Mouse (Mus musculus): ENCODE data around the gene Atg4c. TPM values are rescaled to one million over a fixed set of nuclear protein-coding genes. Genes with fewer than 3 reads are reported as not detected.
A peak's percentile ranks its signal among the peaks of the same experiment; 100 is the strongest.

Gene Atg4c
- polyA plus RNA-seq (2014; fragmentation: Nextera tagmentation; extraction: Ambion mirVana) = 12.9 and 16.7 TPM in 2 replicates

- Histone ChIP-seq H3K9ac (ENCODE audit: low read length) (peak within 1 kb of the TSS; percentile 80), H3K4me1 (ENCODE audit: control insufficient read depth, insufficient read depth, low read length) (no peaks in the 10 kb centered on the region), H3K4me3 (ENCODE audit: low read depth, low read length) (peak within 1 kb of the TSS; percentile 67), H3K27ac (ENCODE audit: low read depth, low read length) (peak within 1 kb of the TSS; percentile 84), H3K4me2 (ENCODE audit: low read length) (peak within 1 kb of the TSS; percentile 63), H3K36me3 (ENCODE audit: control insufficient read depth, insufficient read depth, low read length) (no peaks in the 10 kb centered on the region), H3K9me3 (replicated peaks; ENCODE audit: control insufficient read depth, low read length) (no peaks in the 10 kb centered on the region), H3K27me3 (replicated peaks; ENCODE audit: control insufficient read depth, insufficient read depth, low read length) (no peaks in the 10 kb centered on the region)
- WGBS = under 1% methylated on average over 50 of the region's 50 CpGs
- ATAC-seq (peak; percentile 98), DNase-seq (ENCODE audit: low spot score) (peak; percentile 94)
Measured at GRCm38 (mm10) chr4:99193810-99194582, at the start of gene Atg4c. Atg4c (plus strand) TSS chr4:99193934.

GRCm38 (mm10) chr4:99151434-99151833, 42.3 kb upstream of the Atg4c start:
- Histone ChIP-seq H3K9ac (ENCODE audit: low read length) (no peak overlapping the region), H3K4me1 (ENCODE audit: control insufficient read depth, insufficient read depth, low read length) (no peaks in the 10 kb centered on the region), H3K27me3 (replicated peaks; ENCODE audit: control insufficient read depth, insufficient read depth, low read length) (no peaks in the 10 kb centered on the region), H3K4me2 (ENCODE audit: low read length) (no peak overlapping the region), H3K36me3 (ENCODE audit: control insufficient read depth, insufficient read depth, low read length) (no peaks in the 10 kb centered on the region), H3K27ac (ENCODE audit: low read depth, low read length) (no peak overlapping the region), H3K9me3 (replicated peaks; ENCODE audit: control insufficient read depth, low read length) (no peaks in the 10 kb centered on the region), H3K4me3 (ENCODE audit: low read depth, low read length) (no peak overlapping the region)
- no peak for ATAC-seq
- no peak for DNase-seq (ENCODE audit: low spot score)
- WGBS = 94% methylated on average over 4 of the region's 4 CpGs

- H3K27me3 ChIP-seq (replicated peaks; ENCODE audit: control insufficient read depth, insufficient read depth, low read length) = no peaks in the 10 kb centered on the region
- no peak for ATAC-seq
Measured at GRCm38 (mm10) chr4:99151885-99152558, 41.7 kb upstream of the Atg4c start.

GRCm38 (mm10) chr4:99156641-99157307, 37.0 kb upstream of the Atg4c start:
- 69% methylated on average over 11 of the region's 11 CpGs for WGBS
- Histone ChIP-seq H3K9ac (ENCODE audit: low read length) (no peak overlapping the region), H3K27ac (ENCODE audit: low read depth, low read length) (no peak overlapping the region), H3K4me1 (ENCODE audit: control insufficient read depth, insufficient read depth, low read length) (peaks cover 5% of the 10 kb centered on the region), H3K4me3 (ENCODE audit: low read depth, low read length) (no peak overlapping the region), H3K27me3 (replicated peaks; ENCODE audit: control insufficient read depth, insufficient read depth, low read length) (no peaks in the 10 kb centered on the region), H3K36me3 (ENCODE audit: control insufficient read depth, insufficient read depth, low read length) (no peaks in the 10 kb centered on the region), H3K4me2 (ENCODE audit: low read length) (no peak overlapping the region), H3K9me3 (replicated peaks; ENCODE audit: control insufficient read depth, low read length) (no peaks in the 10 kb centered on the region)
- DNase-seq (ENCODE audit: low spot score) (no peak), ATAC-seq (no peak)

More at GRCm38 (mm10) chr4:99151885-99152558, 41.7 kb upstream of the Atg4c start:
- Histone ChIP-seq H3K4me2 (ENCODE audit: low read length) (no peak overlapping the region), H3K9me3 (replicated peaks; ENCODE audit: control insufficient read depth, low read length) (no peaks in the 10 kb centered on the region), H3K4me3 (ENCODE audit: low read depth, low read length) (no peak overlapping the region), H3K36me3 (ENCODE audit: control insufficient read depth, insufficient read depth, low read length) (no peaks in the 10 kb centered on the region), H3K27ac (ENCODE audit: low read depth, low read length) (no peak overlapping the region), H3K4me1 (ENCODE audit: control insufficient read depth, insufficient read depth, low read length) (no peaks in the 10 kb centered on the region), H3K9ac (ENCODE audit: low read length) (no peak overlapping the region)
- WGBS = 10% methylated on average over 4 of the region's 4 CpGs
- DNase-seq (ENCODE audit: low spot score) = no peak

- H3K9me3 ChIP-seq (replicated peaks; ENCODE audit: control insufficient read depth, low read length) = no peaks in the 10 kb centered on the region
- H3K36me3 ChIP-seq (ENCODE audit: control insufficient read depth, insufficient read depth, low read length) = no peaks in the 10 kb centered on the region
- H3K4me1 ChIP-seq (ENCODE audit: control insufficient read depth, insufficient read depth, low read length) = peaks cover 5% of the 10 kb centered on the region
- H3K27me3 ChIP-seq (replicated peaks; ENCODE audit: control insufficient read depth, insufficient read depth, low read length) = no peaks in the 10 kb centered on the region
- no peak for DNase-seq (ENCODE audit: low spot score)
- H3K27ac ChIP-seq (ENCODE audit: low read depth, low read length) = no peak overlapping the region
- no peak overlapping the region for H3K4me3 ChIP-seq (ENCODE audit: low read depth, low read length)
- H3K4me2 ChIP-seq (ENCODE audit: low read length) = no peak overlapping the region
- 94% methylated on average over 5 of the region's 5 CpGs for WGBS
- no peak for ATAC-seq
- no peak overlapping the region for H3K9ac ChIP-seq (ENCODE audit: low read length)
Measured at GRCm38 (mm10) chr4:99158495-99158894, 35.2 kb upstream of the Atg4c start.

GRCm38 (mm10) chr4:99160414-99160813, 33.3 kb upstream of the Atg4c start:
- H3K36me3 ChIP-seq (ENCODE audit: control insufficient read depth, insufficient read depth, low read length) = no peaks in the 10 kb centered on the region

GRCm38 (mm10) chr4:99160899-99161298, 32.8 kb upstream of the Atg4c start:
- Histone ChIP-seq H3K4me1 (ENCODE audit: control insufficient read depth, insufficient read depth, low read length) (peaks cover 5% of the 10 kb centered on the region), H3K4me2 (ENCODE audit: low read length) (peak overlapping the region; percentile 21; the same call in 1 of the 2 replicates), H3K9me3 (replicated peaks; ENCODE audit: control insufficient read depth, low read length) (no peaks in the 10 kb centered on the region), H3K36me3 (ENCODE audit: control insufficient read depth, insufficient read depth, low read length) (no peaks in the 10 kb centered on the region), H3K4me3 (ENCODE audit: low read depth, low read length) (no peak overlapping the region), H3K27me3 (replicated peaks; ENCODE audit: control insufficient read depth, insufficient read depth, low read length) (no peaks in the 10 kb centered on the region), H3K9ac (ENCODE audit: low read length) (no peak overlapping the region), H3K27ac (ENCODE audit: low read depth, low read length) (no peak overlapping the region)
- DNase-seq (ENCODE audit: low spot score) = no peak
- no peak for ATAC-seq
- WGBS = 11% methylated on average over 5 of the region's 5 CpGs

More at GRCm38 (mm10) chr4:99160414-99160813, 33.3 kb upstream of the Atg4c start:
- Histone ChIP-seq H3K9ac (ENCODE audit: low read length) (no peak overlapping the region), H3K4me1 (ENCODE audit: control insufficient read depth, insufficient read depth, low read length) (peaks cover 5% of the 10 kb centered on the region), H3K9me3 (replicated peaks; ENCODE audit: control insufficient read depth, low read length) (no peaks in the 10 kb centered on the region), H3K4me3 (ENCODE audit: low read depth, low read length) (no peak overlapping the region), H3K27ac (ENCODE audit: low read depth, low read length) (no peak overlapping the region), H3K27me3 (replicated peaks; ENCODE audit: control insufficient read depth, insufficient read depth, low read length) (no peaks in the 10 kb centered on the region), H3K4me2 (ENCODE audit: low read length) (no peak overlapping the region)
- ATAC-seq (no peak), DNase-seq (ENCODE audit: low spot score) (no peak)
- WGBS = 1% methylated on average over 3 of the region's 3 CpGs

- H3K27ac ChIP-seq (ENCODE audit: low read depth, low read length) = no peak overlapping the region
- peaks cover 5% of the 10 kb centered on the region for H3K4me1 ChIP-seq (ENCODE audit: control insufficient read depth, insufficient read depth, low read length)
- WGBS = 2% methylated on average over 6 of the region's 6 CpGs
- DNase-seq (ENCODE audit: low spot score) = peak; percentile 63
- H3K4me2 ChIP-seq (ENCODE audit: low read length) = peak overlapping the region; percentile 21; the same call in 1 of the 2 replicates
- no peaks in the 10 kb centered on the region for H3K36me3 ChIP-seq (ENCODE audit: control insufficient read depth, insufficient read depth, low read length)
- ATAC-seq = no peak
- H3K4me3 ChIP-seq (ENCODE audit: low read depth, low read length) = no peak overlapping the region
- H3K9ac ChIP-seq (ENCODE audit: low read length) = no peak overlapping the region
- H3K9me3 ChIP-seq (replicated peaks; ENCODE audit: control insufficient read depth, low read length) = no peaks in the 10 kb centered on the region
- H3K27me3 ChIP-seq (replicated peaks; ENCODE audit: control insufficient read depth, insufficient read depth, low read length) = no peaks in the 10 kb centered on the region
Measured at GRCm38 (mm10) chr4:99161457-99161971, 32.2 kb upstream of the Atg4c start.

All from forebrain, embryonic 14.5 days (tissue).